Mouse (Mus musculus): Measurements from ENCODE around the gene Dnm2.
A peak's percentile ranks its signal among the peaks of the same experiment; 100 is the strongest.
"Not testable (repeated sequence)": the region's sequence is repeated elsewhere in the genome, so short reads cannot be mapped to it uniquely, and the experiment has no call there.

The Dnm2 gene

GRCm38 (mm10) chr9:21507753-21508430 lies 83.2 kb downstream of the Dnm2 start:
- no peak for DNase-seq (ENCODE audit: low spot score)

- no peak for DNase-seq (ENCODE audit: low spot score)
Observed at GRCm38 (mm10) chr9:21508871-21509404, 84.2 kb downstream of the Dnm2 start.

GRCm38 (mm10) chr9:21509772-21510688 lies 85.3 kb downstream of the Dnm2 start, which contains the start of gene Tmed1:
Gene Tmed1 (minus strand): TSS chr9:21510252.
- DNase-seq (ENCODE audit: low spot score): peak; percentile 96

DNA sequence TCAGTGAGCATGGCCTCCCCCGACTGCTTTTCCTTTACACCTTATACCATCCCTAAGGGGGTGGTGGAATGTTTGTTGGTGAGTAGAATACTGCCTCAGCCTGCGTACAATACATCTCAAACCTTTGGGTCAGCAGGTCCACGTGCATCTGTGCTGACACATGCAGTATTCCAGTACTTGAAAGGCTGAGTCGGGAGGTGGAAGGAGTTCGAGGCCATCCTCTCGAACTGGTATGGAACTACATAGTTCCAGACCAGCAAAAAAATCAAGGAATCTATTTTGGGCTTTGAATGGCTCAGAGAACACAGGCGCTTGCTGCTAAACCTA lies 85.9 kb downstream of the Dnm2 start:
- no peak for DNase-seq (ENCODE audit: low spot score)

DNA sequence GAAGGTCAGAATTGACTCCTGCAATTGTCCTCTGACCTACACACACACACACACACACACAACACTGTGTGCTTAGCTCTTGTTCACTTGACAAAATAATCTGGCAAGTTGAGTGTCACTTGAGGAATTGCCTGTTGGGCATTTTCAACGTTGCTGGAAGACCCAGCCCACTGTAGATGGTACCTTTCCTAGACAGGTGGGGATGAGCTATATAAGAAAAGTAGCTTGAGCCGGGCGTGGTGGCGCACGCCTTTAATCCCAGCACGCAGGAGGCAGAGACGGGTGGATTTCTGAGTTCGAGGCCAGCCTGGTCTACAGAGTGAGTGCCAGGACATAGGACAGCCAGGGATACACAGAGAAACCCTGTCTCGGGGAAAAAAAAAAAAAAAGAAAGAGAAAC lies 86.3 kb downstream of the Dnm2 start:
- DNase-seq (ENCODE audit: low spot score): no peak

- DNase-seq (ENCODE audit: low spot score): no peak
Observed at GRCm38 (mm10) chr9:21513466-21513865, 88.8 kb downstream of the Dnm2 start.

GRCm38 (mm10) chr9:21517947-21518495 lies 93.3 kb downstream of the Dnm2 start:
- DNase-seq (ENCODE audit: low spot score): no peak

- not testable (repeated sequence) for DNase-seq (ENCODE audit: low spot score)
Observed at GRCm38 (mm10) chr9:21518690-21519089, 94.0 kb downstream of the Dnm2 start.

GRCm38 (mm10) chr9:21525142-21525936 lies 100.6 kb downstream of the Dnm2 start:
- DNase-seq (ENCODE audit: low spot score): no peak

GRCm38 (mm10) chr9:21525937-21526633 lies 101.4 kb downstream of the Dnm2 start, which contains the start of gene AB124611:
Gene AB124611 (plus strand): TSS chr9:21526176.
- DNase-seq (ENCODE audit: low spot score): no peak

DNA sequence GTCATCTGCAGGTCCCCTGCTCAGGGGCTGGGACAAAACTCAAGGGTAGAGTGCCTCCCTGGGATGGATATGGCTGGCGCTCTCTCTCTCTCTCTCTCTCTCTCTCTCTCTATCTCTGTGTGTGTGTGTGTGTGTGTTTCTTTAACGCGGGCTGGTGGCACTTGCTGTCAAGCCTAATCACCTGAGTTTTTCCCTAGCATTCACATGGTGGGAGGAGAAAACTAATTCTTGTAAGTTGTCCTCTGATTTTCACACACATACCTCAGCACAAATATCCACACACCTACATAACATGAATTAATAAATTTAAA lies 101.9 kb downstream of the Dnm2 start:
- DNase-seq (ENCODE audit: low spot score): no peak

- no peak for DNase-seq (ENCODE audit: low spot score)
Observed at GRCm38 (mm10) chr9:21527100-21527801, 102.5 kb downstream of the Dnm2 start.

DNA sequence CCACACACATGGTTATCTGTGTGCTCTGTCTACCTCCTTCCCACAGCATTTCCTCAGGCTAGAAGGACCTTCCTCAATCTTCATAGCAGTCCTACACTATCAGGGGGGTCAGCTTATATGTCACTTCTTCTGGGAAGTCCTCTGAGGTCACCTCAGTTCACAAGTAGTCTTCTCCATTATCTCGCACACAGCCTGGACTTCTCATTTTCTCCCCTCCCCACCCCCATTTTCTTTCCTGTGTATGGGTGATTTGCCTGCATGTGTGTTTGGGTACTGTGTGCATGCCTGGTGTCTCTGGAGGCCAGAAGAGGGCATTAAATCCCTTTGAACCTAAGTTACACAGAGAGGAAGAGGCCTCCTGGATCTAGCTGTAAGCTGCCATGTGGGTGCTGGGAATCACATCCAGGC lies 103.2 kb downstream of the Dnm2 start:
- DNase-seq (ENCODE audit: low spot score): no peak

DNA sequence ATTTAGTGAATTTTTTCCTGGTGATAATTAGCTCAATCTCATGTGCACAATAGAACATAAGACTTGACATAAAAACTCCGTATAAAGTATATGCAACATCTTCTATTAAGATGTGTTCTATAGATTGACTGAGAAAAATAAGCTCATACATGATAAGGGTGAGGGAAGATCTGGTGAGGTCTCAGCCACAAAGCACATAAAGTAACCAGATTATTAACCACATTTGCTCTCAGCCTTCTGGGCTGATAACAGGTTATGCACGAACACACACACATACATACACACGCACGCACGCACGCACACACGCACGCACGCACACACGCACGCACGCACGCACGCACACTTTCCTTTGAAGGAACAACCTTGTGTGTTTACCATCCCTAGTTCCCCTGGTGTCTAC lies 111.8 kb downstream of the Dnm2 start:
- DNase-seq (ENCODE audit: low spot score): no peak

DNA sequence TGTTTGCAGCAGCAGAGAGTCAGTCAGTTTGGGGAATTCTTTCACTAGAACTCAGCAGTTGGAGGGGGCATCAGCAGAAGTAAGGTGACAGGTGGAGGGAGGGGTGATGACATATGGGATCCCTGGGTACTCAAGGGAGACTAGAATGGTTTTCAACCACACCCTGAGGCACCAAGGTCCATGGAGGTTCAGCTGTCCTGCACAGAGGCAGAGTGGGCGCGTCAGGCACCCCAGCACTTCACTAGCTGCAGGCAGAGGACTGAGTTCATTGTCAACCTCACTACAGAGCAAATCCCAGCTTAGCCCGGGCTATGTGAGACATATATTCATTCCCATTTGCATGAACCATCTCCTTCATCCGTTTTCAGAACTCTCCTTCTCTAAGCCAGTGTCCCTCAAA lies 112.3 kb downstream of the Dnm2 start:
- no peak for DNase-seq (ENCODE audit: low spot score)

DNA sequence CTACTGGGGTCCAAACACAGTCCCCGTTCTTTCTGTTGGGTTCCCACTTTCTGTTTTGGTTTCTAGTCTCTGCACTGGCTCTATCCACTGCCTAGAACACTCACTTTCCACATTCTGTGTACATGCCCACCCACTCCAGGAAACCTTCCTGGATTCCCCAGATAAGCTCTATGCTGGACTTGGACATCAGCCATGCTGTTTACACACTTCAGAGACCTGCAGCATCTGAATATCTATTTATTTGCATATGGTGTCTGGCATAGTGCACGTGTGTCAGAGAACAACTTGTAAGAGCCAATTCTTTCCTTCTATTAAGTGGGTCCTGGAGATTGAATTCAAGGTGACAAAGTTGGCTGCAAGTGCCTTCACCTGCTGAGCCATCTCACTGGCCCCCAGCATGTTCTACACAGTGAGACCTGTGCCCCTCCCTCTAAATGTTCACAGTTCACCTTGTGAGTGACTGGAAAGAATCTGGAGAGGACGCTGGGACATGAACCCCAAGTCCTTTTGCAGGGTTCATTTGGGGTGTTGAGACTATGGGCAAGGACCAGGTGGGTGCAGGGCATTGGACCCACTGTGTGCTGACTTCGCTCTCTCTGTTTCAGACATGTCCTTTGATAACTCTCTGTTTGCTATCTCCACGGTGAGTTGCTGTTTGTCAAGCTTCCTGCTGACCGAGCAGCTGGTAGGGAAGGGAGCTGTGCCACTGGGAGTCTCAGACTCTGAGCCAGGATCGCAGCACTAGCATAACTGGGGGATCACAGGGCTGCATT lies 115.5 kb downstream of the Dnm2 start:
- no peak for DNase-seq (ENCODE audit: low spot score)

GRCm38 (mm10) chr9:21542001-21542400 lies 117.3 kb downstream of the Dnm2 start:
- not testable (repeated sequence) for DNase-seq (ENCODE audit: low spot score)

DNA sequence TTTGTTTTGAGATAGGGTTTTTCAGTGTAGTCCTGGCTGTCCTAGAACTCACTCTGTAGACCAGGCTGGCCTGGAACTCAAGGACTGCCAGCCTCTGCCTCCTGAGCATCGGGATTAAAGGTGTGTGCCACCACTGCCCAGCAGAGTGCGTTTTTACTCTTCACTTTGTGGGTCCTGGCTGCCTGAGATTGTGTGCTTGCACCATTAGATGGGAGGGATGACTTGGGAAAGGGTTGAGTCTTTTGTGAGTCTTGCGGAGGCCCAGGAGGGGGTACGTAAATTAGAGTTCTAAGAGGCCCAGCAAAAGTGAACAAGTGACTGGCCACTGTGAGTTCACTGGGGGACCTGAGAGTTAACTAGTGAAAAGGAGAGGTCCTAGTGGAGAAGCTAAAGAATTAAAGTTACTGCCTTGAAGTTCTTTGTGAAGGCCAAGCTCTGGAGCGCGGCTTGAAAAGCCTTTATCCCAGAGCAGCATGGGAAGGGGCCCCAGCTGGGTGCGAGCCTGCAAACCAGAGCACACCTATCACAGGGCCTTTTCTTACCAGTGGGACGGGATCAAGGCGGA lies 120.7 kb downstream of the Dnm2 start:
- no peak for DNase-seq (ENCODE audit: low spot score)

GRCm38 (mm10) chr9:21545916-21546788 lies 121.4 kb downstream of the Dnm2 start:
- DNase-seq (ENCODE audit: low spot score): peak; percentile 97

All from adipocyte (in vitro differentiated cells).